Mouse (Mus musculus): ENCODE results near the gene Ufc1.
"Not testable (repeated sequence)": the region's sequence is repeated elsewhere in the genome, so short reads cannot be mapped to it uniquely, and the experiment has no call there.

Ufc1 gene

DNA sequence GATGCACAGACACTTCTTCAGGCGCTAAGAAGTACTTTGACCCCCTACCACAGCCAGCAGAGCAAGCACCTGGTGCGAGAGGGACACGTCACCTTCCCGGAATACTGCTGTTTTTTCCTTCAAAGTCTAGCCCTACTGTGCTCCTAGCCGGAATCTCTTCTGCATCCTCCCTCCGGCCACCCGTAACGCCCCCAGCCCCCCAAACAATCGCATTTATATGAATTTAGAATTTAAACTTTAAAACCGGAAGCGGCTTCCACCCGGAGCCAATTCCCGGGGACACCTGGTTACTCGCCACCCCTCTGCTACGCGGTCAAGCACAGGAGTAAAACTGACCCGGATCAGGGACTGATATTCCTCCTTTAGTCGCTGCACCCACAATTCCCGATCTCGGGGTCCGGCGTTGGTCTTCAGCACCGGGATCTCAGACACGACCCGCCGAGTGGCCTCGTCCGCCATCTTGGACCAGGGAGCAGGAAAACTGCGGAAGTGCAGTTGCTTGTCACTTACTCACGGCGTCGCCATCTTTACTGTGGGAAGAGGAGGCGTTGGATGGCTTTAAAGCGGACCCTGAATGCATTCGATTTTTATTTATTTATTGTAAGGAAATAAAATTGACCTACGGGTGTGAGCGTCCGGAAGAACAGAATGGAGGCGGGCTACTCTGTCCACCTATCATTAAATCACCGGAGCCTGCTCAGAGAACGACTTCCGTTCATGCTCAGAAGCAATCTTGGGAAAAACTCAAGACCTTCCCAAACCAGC, at the start of gene Ufc1:
Ufc1 (minus strand) TSS at position 727 of the 765 bp plus-strand sequence.
- DNase-seq = peak; percentile 89

DNA sequence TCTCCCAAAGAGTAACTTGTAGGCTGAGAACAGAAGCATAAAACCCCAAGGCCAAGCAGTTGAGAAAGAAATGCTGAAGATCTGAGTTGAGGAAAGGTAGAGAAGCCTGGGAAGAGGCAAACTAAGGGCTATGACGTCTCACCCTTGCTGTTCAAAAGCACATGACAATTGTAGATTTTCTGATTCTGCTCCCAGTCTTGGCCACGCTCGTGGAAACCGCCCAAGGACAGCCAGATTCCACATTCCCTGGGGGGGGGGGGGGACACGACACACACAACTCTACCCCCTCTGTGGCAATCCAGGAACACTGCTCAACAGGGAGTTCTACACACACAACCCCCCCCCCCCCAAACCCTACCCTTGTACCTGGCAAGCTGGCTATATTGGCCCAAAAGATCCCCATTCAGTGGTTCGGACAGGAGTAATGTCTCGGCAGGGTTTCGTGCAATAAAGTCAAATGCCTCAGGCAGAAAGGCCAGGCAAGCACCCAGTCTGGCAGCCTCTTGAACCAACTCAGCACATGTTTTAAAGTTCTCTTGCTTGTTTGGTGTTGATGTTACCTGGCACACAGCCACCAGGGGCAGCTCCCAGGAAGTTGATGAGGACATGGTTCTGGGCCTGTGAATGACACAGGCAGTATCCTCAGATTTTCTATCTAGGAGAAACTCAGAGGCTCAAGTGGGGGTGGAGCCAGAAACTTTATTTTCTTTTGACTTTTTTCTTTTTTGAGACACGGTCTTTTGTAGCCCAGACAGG, 49.3 kb upstream of the Ufc1 start:
- peak; percentile 75 for DNase-seq

DNA sequence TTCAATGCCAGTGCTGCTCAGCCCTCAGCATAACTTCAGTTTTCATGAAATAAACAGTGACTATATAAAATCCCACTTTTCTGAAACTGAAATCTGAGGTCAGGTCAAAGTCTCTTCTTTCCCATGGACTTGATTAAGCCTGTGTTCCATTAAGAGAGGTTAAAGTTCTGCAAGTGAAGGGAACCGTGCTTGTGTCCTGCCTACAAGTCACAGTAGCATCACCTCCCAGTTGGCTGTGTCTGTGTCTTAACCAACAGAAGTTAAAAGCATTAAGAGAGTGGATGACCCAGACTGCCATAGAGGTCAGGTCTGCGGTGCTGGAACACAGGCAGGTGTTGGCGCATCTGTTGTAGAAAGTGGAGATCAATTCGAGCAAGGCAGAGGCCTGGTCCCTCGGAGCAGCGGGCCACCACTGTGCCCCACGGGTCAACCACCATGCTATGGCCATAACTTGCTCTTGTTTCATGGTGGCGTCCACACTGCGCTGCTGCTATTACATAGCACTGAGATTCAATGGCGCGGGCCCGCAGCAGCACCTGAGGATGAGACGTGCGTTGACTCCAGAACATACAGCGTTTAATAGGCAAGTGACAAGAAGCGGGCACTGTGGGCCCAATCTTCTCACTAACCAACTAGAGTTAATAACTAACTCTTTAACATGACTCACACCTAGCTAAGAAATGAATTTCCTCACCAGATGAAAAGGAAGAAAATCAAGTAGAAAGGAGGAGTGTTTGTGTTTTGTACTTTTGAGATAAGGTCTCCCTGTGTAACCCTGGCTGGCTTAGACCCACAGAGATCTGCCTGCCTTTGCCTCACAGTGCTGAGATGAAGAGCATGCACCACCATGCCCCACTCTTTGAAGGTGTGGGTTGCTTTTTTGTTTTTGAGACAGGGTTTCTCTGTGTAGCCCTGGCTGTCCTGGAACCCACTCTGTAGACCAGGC, 47.7 kb upstream of the Ufc1 start:
- no peak for DNase-seq

DNA sequence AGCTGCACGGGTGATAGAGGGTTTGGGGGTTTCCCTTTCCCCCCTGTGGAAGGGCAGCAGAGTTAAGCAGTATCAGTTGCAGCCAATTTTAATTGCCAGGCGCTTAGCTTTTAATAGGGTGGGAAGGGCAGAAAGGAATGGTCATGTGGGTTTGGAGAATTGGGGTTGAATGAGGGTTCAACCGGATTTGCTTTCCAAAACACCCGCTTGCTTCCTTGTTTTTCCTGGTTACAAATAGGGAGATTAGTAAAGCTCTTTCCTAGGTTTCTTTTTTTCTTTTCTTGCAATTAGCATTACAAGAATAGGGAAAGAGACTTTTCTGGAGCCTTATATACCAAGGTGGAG, 35.4 kb upstream of the Ufc1 start:
- DNase-seq = no peak

DNA sequence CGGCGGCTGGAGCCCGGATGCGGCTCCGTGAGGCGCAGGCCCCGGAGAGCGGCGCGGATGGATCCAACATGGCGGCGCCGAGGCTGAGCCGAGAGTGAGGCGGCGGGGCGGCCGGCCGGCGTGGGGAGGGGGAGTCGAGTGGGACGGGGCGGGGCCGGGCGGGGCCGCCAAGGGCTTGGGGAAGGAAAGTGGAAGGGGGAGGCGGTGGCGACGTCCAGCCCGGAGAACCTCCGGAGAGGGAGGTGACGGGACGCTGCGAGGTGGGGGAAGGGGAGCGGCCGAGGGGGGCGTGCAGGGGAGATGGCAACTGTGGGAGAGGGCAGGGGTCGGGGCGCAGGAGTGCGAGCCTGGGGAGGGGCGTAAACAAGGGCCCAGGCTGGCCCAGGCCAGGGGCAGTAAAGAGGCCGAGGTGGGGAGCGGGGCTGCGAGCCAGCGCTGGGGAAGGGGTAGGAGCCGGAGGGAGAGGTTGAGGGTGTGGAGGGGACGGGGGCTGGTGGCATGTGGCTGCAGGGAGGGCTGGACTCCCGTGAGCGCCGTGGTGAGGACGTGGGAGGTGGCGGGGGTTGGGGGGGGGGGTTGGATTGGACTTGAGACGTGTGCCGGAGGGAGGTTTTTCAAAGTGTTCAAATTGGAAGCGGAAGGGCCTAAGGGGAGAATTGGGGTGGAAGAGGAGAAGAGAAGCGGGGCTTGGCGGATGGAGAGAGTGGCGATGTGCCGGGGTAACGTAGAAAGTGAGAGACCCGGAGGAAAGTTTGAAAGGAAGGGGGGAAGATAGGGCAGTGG, 34.8 kb upstream of the Ufc1 start:
- peak; percentile 91 for DNase-seq

DNA sequence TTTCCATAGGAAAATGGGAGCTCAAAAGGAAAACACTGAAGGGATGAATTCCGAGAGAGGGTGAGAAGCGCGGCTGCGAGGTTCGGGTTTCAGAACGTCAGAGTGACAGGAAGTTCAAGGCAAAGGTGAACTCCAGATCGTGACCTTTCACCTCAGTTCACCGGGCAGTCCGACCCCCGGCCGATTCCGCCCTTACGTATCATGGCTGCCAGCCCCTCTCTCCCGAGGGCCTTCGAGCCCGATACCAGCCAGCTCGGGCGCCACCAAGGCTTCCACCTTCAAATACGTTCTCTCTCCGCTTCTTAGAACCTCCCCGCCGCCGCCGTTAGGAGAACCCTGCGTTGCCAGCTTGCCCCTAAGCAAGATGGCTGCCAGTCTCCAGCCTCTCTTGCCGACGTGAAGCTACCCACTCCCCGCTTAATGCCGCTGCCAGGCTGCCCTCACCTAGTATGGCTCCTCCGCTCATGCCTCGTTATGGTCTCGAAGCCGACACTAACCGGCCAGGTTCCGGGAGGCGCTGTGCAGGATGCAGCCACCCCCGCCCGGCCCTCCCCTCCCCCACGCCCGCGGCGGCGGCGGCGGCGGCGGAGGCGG, 34.1 kb upstream of the Ufc1 start, which contains the start of gene Dedd:
Dedd (plus strand) TSS at position 307 of the 594 bp plus-strand sequence.
- DNase-seq = peak; percentile 93

DNA sequence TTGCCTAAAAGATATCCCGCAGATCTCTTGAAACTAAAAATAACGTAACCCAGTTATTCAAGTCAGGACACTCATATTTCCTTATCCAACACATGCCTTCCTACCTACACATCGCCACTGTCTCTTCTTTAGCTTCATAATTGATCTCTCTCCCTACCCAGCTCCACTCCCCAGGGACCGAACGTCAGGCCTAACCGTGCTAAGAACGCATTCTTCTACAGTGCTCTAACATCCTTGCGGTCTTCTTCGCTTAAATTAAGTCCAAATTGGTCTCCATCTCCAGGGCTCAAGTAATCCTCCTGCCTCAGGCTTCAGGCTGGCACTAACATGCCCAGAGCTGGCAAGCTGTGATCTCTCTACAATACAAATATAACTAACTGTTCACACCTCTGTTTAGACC, 33.4 kb upstream of the Ufc1 start:
- no peak for DNase-seq

DNA sequence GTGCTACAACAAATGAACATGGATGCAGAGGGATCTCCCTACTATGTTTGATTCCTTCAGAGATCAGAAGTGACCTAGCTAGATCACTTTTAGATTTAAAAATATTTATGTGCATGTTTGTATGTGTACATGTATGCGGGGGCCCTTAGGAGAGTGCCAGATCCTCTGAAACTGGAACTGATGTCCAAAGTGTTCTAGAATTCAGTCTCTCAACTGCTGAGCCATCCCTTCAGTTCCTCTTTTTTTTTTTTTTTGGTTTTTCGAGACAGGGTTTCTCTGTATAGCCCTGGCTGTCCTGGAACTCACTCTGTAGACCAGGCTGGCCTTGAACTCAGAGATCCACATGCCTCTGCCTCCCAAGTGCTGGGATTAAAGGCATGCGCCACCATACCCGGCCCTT, 31.8 kb upstream of the Ufc1 start:
- DNase-seq = not testable (repeated sequence)

DNA sequence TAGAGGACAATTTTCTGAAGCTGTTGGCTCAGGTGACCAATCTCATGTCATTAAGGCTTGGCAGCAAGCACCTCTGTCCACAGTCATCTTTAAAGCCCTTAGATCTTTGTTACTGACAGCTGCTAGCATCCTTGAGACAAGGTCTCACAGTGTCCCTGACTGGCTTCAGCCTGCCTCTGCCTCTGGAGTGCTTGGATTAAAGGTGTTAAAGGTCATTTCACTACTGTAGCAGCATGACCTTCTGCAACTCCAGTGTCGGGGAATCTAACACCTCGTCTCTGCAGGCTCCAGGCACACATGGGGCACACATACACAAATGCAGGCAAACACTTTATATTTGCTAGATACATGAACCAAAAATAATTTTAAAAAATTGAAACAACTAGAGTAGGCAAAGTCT, 30.7 kb upstream of the Ufc1 start:
- no peak for DNase-seq

DNA sequence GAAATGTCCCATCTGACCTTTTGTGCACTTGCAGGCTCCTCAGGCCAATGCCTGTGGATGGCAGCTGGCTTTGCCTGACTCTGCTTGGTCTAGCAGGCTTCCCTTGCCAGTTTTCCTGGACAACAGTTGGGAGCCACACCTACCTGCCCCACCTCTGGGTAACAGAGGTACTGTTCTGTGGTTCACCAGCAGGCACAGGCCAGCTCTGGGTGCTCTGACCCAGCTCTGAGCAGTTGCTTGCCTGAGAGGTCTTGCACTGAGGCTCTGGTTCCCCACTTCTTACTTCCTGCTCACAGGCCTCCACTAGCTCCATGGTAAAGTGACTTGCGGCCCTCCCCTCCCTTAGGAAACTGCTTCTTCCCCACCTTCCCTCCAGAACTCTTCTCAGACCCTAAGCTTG, 27.2 kb upstream of the Ufc1 start:
- DNase-seq = peak; percentile 48

DNA sequence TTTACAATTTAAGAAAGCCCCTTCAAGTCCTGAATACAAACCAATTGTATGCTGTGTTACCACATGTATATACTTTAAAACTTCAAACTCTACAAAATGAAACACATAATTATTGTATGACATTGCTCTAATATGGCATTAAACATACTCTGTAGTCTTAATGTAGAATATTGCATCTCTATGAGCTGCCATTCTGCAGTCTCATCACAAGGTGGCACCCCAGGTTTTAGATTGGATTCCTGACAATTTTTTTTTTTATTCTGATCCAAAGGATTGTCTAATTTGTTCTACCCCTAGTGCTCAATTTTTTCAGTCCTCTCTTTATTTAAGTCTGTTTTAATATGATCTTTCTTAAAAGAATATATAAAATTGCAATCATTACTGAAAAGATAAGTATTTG, 26.6 kb upstream of the Ufc1 start:
- DNase-seq = no peak

DNA sequence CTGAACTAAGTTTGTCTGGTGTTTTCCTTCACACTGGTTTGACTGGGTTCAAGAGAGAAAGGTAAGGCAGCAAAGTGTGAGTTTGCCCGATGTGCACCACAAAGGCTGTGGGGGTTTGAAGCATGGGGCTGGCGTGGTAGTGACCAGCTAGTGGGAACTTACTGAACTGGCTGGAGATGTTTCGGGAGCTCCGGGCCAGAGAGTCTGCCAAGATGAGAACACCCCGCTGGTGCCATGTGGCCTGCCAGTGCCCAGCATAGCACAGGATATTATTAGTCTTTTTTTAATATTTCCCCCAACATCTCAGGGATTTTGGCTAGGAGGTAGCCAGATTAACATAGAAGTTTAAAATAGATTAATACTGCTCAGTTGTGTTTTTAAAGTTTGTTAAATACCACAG, 25.3 kb upstream of the Ufc1 start:
- DNase-seq = no peak

DNA sequence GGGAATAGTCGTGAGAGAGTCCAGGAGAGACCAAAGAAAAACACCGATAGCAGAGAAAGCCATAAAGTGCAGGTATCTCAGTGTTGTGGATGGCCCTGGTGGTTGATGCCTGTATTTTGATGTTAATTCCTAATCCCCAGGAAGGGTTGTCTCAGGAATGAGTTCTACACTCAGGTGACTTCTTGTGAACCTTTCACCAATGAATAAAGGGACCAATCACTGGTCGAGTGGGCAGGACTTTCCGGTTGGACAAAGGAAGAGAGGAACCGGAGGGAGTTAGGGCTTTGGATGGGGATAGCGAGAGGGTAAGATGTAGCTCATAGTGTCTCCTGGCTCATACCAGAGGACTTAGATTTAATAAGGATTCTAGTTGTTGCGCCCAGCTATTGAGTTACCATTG, 24.9 kb upstream of the Ufc1 start:
- peak; percentile 33 for DNase-seq

DNA sequence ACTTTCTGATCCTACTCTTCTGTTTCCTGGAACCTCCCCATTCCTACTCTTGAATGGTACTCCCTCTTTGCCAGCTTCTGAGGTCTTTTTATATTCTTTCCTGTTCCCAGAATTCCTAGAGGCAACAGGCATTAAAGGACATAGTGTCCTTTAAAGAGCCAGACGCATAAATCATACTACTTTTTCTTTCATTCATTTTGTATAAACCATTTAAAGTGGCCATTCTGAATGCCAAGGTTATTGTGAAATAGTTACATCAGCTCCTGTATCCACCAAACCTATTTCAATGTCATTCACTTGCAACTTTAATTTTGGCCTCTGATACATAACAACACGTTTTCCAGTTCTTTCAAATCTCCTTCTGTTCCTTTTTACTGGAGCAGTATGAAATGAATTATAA, 14.5 kb upstream of the Ufc1 start:
- no peak for DNase-seq

DNA sequence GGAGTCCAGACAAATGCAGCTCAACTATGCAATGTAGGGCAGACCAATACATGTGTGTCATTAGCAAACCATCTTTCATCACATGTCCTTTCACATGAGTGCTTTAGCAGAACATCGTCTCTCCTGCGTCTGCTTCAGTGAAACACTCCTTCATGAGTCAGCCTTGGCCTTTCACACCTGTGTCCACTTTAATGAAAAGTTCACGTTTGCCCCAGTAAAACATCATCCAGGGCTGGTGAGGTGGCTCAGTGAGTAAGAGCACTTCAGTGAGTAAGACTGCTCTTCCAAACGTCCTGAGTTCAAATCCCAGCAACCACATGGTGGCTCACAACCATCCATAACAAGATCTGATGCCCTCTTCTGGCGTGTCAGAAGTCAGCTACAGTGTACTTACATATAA, 11.3 kb upstream of the Ufc1 start:
- DNase-seq = not testable (repeated sequence)

DNA sequence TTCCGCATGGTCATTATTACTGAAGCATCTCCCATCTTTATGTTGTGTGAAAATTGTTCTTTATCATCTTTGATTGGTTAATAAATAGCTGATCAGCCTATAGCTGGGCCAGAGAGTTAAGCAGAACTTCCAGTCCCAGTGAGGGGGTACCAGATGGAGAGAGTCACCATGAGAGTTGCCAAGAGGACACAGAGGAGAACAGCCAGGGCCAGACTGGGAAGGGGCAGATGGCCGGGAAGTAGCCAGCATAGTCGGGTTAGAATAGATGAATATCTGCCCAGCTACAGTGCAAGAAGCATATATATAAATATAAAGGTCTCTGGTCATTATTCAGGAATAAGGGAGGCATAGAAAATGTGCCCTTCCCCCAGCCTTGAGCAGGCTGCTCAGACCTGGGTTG, 3.4 kb upstream of the Ufc1 start:
- DNase-seq = no peak

DNA sequence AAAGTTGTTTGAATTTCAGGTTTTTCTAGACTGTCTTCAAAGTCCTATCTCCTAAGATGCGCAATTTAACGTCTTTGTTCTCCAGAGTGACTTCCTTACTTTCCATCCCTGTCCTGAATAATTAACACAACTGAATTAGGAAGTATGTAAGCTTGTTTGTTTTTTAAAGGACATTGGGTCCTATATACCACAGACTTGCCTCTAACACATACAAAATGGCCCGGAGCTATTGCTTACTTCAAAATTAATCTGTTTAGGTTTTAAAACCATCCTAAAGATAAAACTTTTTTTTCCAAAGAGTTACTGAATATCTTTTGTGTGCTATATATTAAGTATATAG, 209 bp upstream of the Ufc1 start:
- no peak for DNase-seq

DNA sequence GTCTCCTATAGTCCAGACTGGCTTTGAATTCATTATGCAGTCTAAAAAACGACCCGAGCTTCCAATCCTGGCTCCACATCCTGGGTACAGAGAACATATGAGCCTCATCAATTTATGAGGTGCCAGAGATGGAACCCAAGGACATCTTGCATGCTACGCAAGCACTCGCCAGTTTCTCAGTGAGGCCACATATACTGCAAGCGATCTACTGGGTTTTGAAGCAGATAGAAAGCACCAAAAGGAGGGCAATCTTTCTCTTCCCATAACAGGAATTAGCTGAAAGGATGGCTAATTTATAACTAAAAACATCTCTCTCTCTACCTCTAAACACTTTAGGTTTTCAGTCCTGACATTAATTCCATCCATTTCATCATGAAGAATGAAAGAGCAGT, 922 bp downstream of the Ufc1 start:
- DNase-seq = no peak

DNA sequence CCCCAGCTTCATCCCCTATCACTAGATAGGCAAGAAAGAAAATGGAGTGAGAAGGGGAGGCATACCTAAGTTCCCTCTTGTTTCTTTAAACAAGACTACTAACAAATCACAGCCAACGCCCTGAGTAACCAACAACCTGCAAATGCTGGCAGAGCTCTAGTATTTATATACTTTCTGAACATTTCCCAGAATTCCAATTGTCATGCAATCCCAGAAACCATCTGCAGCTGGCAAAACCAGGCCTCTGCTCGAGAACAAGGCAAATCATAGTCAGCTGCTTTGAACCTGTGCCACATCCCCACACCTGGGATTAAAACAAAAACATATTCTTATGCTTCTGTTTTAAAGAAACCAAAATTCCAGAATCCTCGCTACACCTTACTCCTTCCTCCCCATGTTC, 1.5 kb downstream of the Ufc1 start:
- DNase-seq = no peak

DNA sequence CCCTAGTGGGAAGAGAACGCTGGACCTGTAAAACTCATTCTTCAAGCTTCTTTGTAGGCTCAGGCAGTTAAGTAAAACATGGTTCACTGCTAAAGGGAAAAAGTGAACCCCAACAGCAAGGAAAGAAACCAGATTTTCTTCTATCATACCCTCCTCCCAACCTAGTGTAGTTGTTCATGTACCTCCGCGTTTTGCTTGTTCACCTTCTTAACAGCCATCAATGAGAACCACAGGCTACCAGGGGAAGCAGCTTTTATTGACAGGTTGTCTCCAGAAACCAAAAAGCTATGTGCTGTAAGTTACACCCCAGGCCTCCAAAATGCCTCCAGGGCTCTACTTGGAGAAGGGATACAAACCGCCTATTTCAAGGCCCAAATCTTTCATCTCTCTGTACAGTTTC, 6.5 kb downstream of the Ufc1 start:
- no peak for DNase-seq

DNA sequence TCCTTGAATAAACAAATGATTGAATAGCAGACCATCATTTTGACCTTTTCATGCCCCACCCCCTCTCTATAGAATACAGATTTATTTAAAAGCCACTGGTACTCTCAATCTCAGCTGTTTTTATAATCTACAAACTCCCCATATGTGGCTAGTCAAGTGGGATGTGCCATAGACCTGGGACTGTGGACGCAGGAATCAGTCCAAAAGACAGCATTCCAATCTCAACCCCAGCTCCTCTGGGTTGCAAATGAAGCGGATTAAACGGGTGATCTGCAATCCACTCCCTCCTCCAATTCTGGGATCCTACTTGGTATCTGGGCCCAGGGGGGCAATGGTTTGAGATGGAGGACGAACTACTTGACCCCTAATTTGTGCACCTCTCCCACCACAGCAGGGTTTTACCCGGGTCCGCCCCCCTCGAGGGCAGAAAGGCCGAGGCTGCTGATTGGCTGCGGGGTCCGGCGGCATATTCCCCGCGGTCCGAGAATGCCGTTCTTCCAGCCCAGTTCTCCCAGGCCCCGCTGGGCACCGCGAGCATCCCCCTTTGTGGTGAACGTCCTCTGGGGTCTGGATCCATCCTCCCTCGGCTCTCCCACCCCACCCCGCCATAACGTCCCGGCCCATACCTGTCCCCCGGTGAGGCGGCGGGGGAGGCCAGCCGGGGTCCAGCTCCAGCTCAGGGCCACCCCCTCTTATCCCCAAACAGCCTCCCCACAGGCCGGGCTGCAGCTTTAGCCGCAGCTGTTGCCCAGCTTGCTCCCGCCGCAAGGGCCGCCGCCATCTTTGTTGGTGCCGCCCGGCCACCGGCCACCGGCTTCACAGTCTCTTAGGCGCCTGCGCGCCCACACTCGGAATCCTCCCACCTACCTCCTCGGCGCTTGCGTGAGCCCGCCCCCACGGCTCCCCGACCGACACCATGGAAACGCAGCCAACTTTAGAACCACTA, 7.4 kb downstream of the Ufc1 start, which contains the start of gene Usp21:
Usp21 (minus strand) TSS at position 856 of the 946 bp plus-strand sequence.
- DNase-seq = peak; percentile 96

All from kidney, postnatal 10 days (tissue).